Mouse (Mus musculus) lung, postnatal 25 days (tissue): ENCODE results near the gene Wdr25.

Experiments used
- DNase-seq: peaks from one replicate; pipeline ENCODE4 v3.0.0; 2022; ENCODE audit warnings: low spot score

The Wdr25 gene

GRCm38 (mm10) chr12:109068738-109069137 lies 175.3 kb downstream of the Wdr25 start:
- DNase-seq = no peak

GRCm38 (mm10) chr12:109069751-109070150 lies 176.3 kb downstream of the Wdr25 start:
- no peak for DNase-seq

- DNase-seq = peak; percentile 16
Observed at GRCm38 (mm10) chr12:109071248-109071647, 177.8 kb downstream of the Wdr25 start.

GRCm38 (mm10) chr12:109074106-109074505 lies 180.7 kb downstream of the Wdr25 start:
- peak; percentile 12 for DNase-seq

GRCm38 (mm10) chr12:109074777-109075285 lies 181.4 kb downstream of the Wdr25 start:
- no peak for DNase-seq

GRCm38 (mm10) chr12:109077036-109077435 lies 183.6 kb downstream of the Wdr25 start:
- DNase-seq = no peak
